In genomic region chr12:84941717-84942116, GRCm38 (mm10) we compare ENCODE assay signal across 32 mouse cellular contexts. TPM values are rescaled to one million over a fixed set of nuclear protein-coding genes. Genes with fewer than 3 reads are reported as not detected.
DNase-seq lines count a peak whose midpoint lies in the region; ATAC-seq and TF ChIP-seq lines count a peak whose summit lies in the region.
"Had no signal": no experiment of that assay in that cellular context is flagged by ENCODE, and none has a peak within 500 bp of the region (broad histone marks: within the 10 kb centered on the region; RNA-seq: fewer than 3 reads in every experiment).

No protein-coding gene starts in this region.

- TF ChIP-seq CTCF in thymus, adult 2 months (IDR thresholded peaks at IDR 0.05; ENCODE audit: borderline replicate concordance, control insufficient read depth, extremely low read depth, insufficient read depth, low read length, poor library complexity) = no peak

- no peak overlapping the region for H3K4me3 ChIP-seq in thymus, adult 2 months (ENCODE audit: control insufficient read depth, insufficient read depth, low read length)
- H3K4me3 ChIP-seq in neural tube, embryonic 15.5 days (replicated peaks) = no peak overlapping the region
- H3K4me3 ChIP-seq in forebrain, embryonic 11.5 days (ENCODE audit: low read depth, low read length) = no peak overlapping the region
- H3K4me3 ChIP-seq in midbrain, embryonic 16.5 days (ENCODE audit: low read depth, low read length) = no peak overlapping the region
- H3K4me3 ChIP-seq: embryonic facial prominence, embryonic 10.5 days; embryonic facial prominence, embryonic 15.5 days; heart, embryonic 12.5 days; liver, embryonic 15.5 days; myocyte; neural tube, embryonic 13.5 days; stomach, embryonic 15.5 days had no signal

- 12% methylated on average over 13 of the region's 13 CpGs for WGBS in thymus, adult 2 months
- WGBS in neural tube, embryonic 15.5 days = 91% methylated on average over 13 of the region's 13 CpGs
- WGBS in forebrain, embryonic 11.5 days = 95% methylated on average over 13 of the region's 13 CpGs
- WGBS in midbrain, embryonic 16.5 days = 97% methylated on average over 13 of the region's 13 CpGs

- DNase-seq in thymus, adult 2 months = peak; percentile 2
- DNase-seq in thymus, adult 18-20 months = no peak
- DNase-seq in T-cell, adult 2 months (ENCODE audit: low spot score) = peak; percentile 12
- peak; percentile 7 for DNase-seq in splenic B cell, adult 2 months (ENCODE audit: low read depth, low spot score)
- no peak for DNase-seq in forebrain, embryonic 11.5 days (ENCODE audit: low spot score)
- DNase-seq: adrenal gland, adult 2 months; adrenal gland, postnatal 36 days; cerebellum, adult 2 months; cerebellum, postnatal 14 days; gastrocnemius, postnatal 14 days; heart, adult 18-20 months; kidney, adult 11 months; kidney, postnatal 14 days; layer of hippocampus, adult 9-11 months; liver; lung, embryonic 14.5 days; lung, postnatal 36 days had no signal

- TF ChIP-seq POLR2A in thymus, adult 2 months (IDR thresholded peaks at IDR 0.05; ENCODE audit: control insufficient read depth, extremely low read depth, insufficient read depth, low read length, poor library complexity) = no peak

- no peak overlapping the region for H3K9ac ChIP-seq in neural tube, embryonic 15.5 days (replicated peaks)
- H3K9ac ChIP-seq in forebrain, embryonic 11.5 days (ENCODE audit: low read length) = no peak overlapping the region
- no peak overlapping the region for H3K9ac ChIP-seq in midbrain, embryonic 16.5 days (ENCODE audit: low read depth, low read length)
- H3K9ac ChIP-seq: embryonic facial prominence, embryonic 15.5 days; heart, embryonic 12.5 days; hindbrain, embryonic 14.5 days; liver, embryonic 15.5 days; lung, embryonic 14.5 days; neural tube, embryonic 13.5 days; stomach, embryonic 15.5 days had no signal

- peaks cover 23% of the 10 kb centered on the region for H3K36me3 ChIP-seq in thymus, adult 2 months (ENCODE audit: control insufficient read depth, insufficient read depth, low read length)
- H3K36me3 ChIP-seq in splenic B cell, adult 2 months (ENCODE audit: control insufficient read depth, insufficient read depth, low read length, poor library complexity, severe bottlenecking) = peaks cover 10% of the 10 kb centered on the region
- H3K36me3 ChIP-seq in neural tube, embryonic 15.5 days = peaks cover 62% of the 10 kb centered on the region
- no peaks in the 10 kb centered on the region; the same call in none of the 2 replicates for H3K36me3 ChIP-seq in forebrain, embryonic 11.5 days (ENCODE audit: control insufficient read depth, insufficient read depth, low read length)
- H3K36me3 ChIP-seq in midbrain, embryonic 16.5 days (ENCODE audit: control insufficient read depth, insufficient read depth, low read length) = peaks cover 17% of the 10 kb centered on the region

- no peaks in the 10 kb centered on the region for H3K27me3 ChIP-seq in thymus, adult 2 months (ENCODE audit: control insufficient read depth, insufficient read depth, low read length)
- no peaks in the 10 kb centered on the region for H3K27me3 ChIP-seq in splenic B cell, adult 2 months (ENCODE audit: control insufficient read depth, insufficient read depth, low read length, poor library complexity, severe bottlenecking)
- H3K27me3 ChIP-seq in neural tube, embryonic 15.5 days (replicated peaks) = no peaks in the 10 kb centered on the region
- H3K27me3 ChIP-seq in forebrain, embryonic 11.5 days (ENCODE audit: control insufficient read depth, insufficient read depth, low read length) = no peaks in the 10 kb centered on the region
- no peaks in the 10 kb centered on the region for H3K27me3 ChIP-seq in midbrain, embryonic 16.5 days (ENCODE audit: control insufficient read depth, insufficient read depth, low read depth, low read length)
- H3K27me3 ChIP-seq: embryonic facial prominence, embryonic 15.5 days; heart, embryonic 12.5 days; liver, embryonic 15.5 days; neural tube, embryonic 13.5 days; stomach, embryonic 15.5 days had no signal

- H3K4me1 ChIP-seq in thymus, adult 2 months (replicated peaks; ENCODE audit: control insufficient read depth, insufficient read depth, low read length) = peaks cover 6% of the 10 kb centered on the region
- H3K4me1 ChIP-seq in neural tube, embryonic 15.5 days = no peaks in the 10 kb centered on the region
- no peaks in the 10 kb centered on the region for H3K4me1 ChIP-seq in forebrain, embryonic 11.5 days (replicated peaks; ENCODE audit: control insufficient read depth, insufficient read depth, low read length)
- no peaks in the 10 kb centered on the region for H3K4me1 ChIP-seq in midbrain, embryonic 16.5 days (ENCODE audit: control insufficient read depth, insufficient read depth, low read length)
- H3K4me1 ChIP-seq: embryonic facial prominence, embryonic 10.5 days; embryonic facial prominence, embryonic 15.5 days; neural tube, embryonic 13.5 days; stomach, embryonic 15.5 days had no signal

- no peaks in the 10 kb centered on the region for H3K9me3 ChIP-seq in neural tube, embryonic 15.5 days (replicated peaks)
- H3K9me3 ChIP-seq in forebrain, embryonic 11.5 days (ENCODE audit: control insufficient read depth, low read length) = no peaks in the 10 kb centered on the region
- no peaks in the 10 kb centered on the region for H3K9me3 ChIP-seq in midbrain, embryonic 16.5 days (replicated peaks; ENCODE audit: control insufficient read depth, low read length, poor library complexity, severe bottlenecking)
- H3K9me3 ChIP-seq: embryonic facial prominence, embryonic 10.5 days; embryonic facial prominence, embryonic 15.5 days; G1E; heart, embryonic 12.5 days; liver, embryonic 15.5 days; neural tube, embryonic 13.5 days; stomach, embryonic 15.5 days had no signal

- H3K27ac ChIP-seq in thymus, adult 2 months (ENCODE audit: control insufficient read depth, insufficient read depth, low read length) = no peak overlapping the region
- H3K27ac ChIP-seq in neural tube, embryonic 15.5 days (replicated peaks) = no peak overlapping the region
- no peak overlapping the region for H3K27ac ChIP-seq in forebrain, embryonic 11.5 days (ENCODE audit: low read depth, low read length)
- H3K27ac ChIP-seq in midbrain, embryonic 16.5 days (ENCODE audit: low read length) = no peak overlapping the region
- H3K27ac ChIP-seq: embryonic facial prominence, embryonic 10.5 days; embryonic facial prominence, embryonic 15.5 days; hindbrain, embryonic 14.5 days; liver, embryonic 15.5 days; neural tube, embryonic 13.5 days; stomach, embryonic 15.5 days had no signal

- no peak overlapping the region for H3K4me2 ChIP-seq in neural tube, embryonic 15.5 days
- H3K4me2 ChIP-seq in forebrain, embryonic 11.5 days (ENCODE audit: low read depth, low read length, severe bottlenecking) = no peak overlapping the region
- no peak overlapping the region for H3K4me2 ChIP-seq in midbrain, embryonic 16.5 days (ENCODE audit: low read length)
- H3K4me2 ChIP-seq: embryonic facial prominence, embryonic 15.5 days; heart, embryonic 12.5 days; hindbrain, embryonic 14.5 days; liver, embryonic 15.5 days; lung, embryonic 14.5 days; midbrain, embryonic 11.5 days; neural tube, embryonic 13.5 days; stomach, embryonic 15.5 days had no signal

- ATAC-seq in neural tube, embryonic 15.5 days (ENCODE audit: low FRiP score) = no peak
- no peak for ATAC-seq in forebrain, embryonic 11.5 days (replicated peaks; ENCODE audit: low FRiP score)
- ATAC-seq in midbrain, embryonic 16.5 days = no peak
- ATAC-seq: activated CD4-positive, CD25-positive, alpha-beta regulatory T cell, adult 4 months; forebrain, embryonic 14.5 days; inflammation-experienced regulatory T-cells, adult 6 months had no signal

RNA-seq across cellular contexts. Expression of gene Fcf1, which starts 29.0 kb away (rescaled TPM):
- polyA plus RNA-seq in thymus, adult 2 months (2012; rRNA removed) = 44.1 and 66.2 TPM in 2 replicates
- 83.3 and 94.9 TPM in 2 replicates for polyA plus RNA-seq in neural tube, embryonic 15.5 days (2015; fragmentation: Nextera tagmentation; extraction: Ambion mirVana)
- 141 and 148 TPM in 2 replicates for polyA plus RNA-seq in forebrain, embryonic 11.5 days (2014; fragmentation: Nextera tagmentation; extraction: Ambion mirVana)
- 75.7 and 82.0 TPM in 2 replicates for polyA plus RNA-seq in midbrain, embryonic 16.5 days (2015; fragmentation: Nextera tagmentation; extraction: Ambion mirVana)

RNA-seq across cellular contexts. Expression of gene Arel1, which starts 29.0 kb away (rescaled TPM):
- 41.1 and 42.1 TPM in 2 replicates for polyA plus RNA-seq in thymus, adult 2 months (2012; rRNA removed)
- polyA plus RNA-seq in neural tube, embryonic 15.5 days (2015; fragmentation: Nextera tagmentation; extraction: Ambion mirVana) = 28.1 and 29.6 TPM in 2 replicates
- 25.1 and 29.3 TPM in 2 replicates for polyA plus RNA-seq in forebrain, embryonic 11.5 days (2014; fragmentation: Nextera tagmentation; extraction: Ambion mirVana)
- 37.9 and 38.4 TPM in 2 replicates for polyA plus RNA-seq in midbrain, embryonic 16.5 days (2015; fragmentation: Nextera tagmentation; extraction: Ambion mirVana)

RNA-seq across cellular contexts. Expression of gene Ylpm1, which starts 54.4 kb away (rescaled TPM):
- polyA plus RNA-seq in thymus, adult 2 months (2012; rRNA removed) = 32.1 and 40.6 TPM in 2 replicates
- polyA plus RNA-seq in neural tube, embryonic 15.5 days (2015; fragmentation: Nextera tagmentation; extraction: Ambion mirVana) = 31.5 and 31.8 TPM in 2 replicates
- polyA plus RNA-seq in forebrain, embryonic 11.5 days (2014; fragmentation: Nextera tagmentation; extraction: Ambion mirVana) = 46.8 and 55.5 TPM in 2 replicates
- 30.3 and 32.1 TPM in 2 replicates for polyA plus RNA-seq in midbrain, embryonic 16.5 days (2015; fragmentation: Nextera tagmentation; extraction: Ambion mirVana)

Comparison
In these comparisons a context has a peak if more than half of its experiments do, and no peak if none do; other contexts are left out.
1. DNase-seq: peak in thymus, adult 2 months (single experiment), T-cell, adult 2 months (single experiment) and splenic B cell, adult 2 months (single experiment); none in thymus, adult 18-20 months (0 of 2) and forebrain, embryonic 11.5 days (single experiment).